Mouse (Mus musculus) limb, embryonic 12.5 days (tissue): Measurements from ENCODE around the gene Ugcg. TPM values are rescaled to one million over a fixed set of nuclear protein-coding genes. Genes with fewer than 3 reads are reported as not detected.
A peak's percentile ranks its signal among the peaks of the same experiment; 100 is the strongest.

Experiments
- ATAC-seq: fragments of 200-750 bp; cut with Nextera tagmentation; 2 replicates; pipeline ENCODE4 v1.8.0; 2017; ENCODE audit warnings: low read depth, moderate TSS enrichment; ENCODE audit not compliant: insufficient number of reproducible peaks, insufficient read depth, low FRiP score, low TSS enrichment
- H3K27ac ChIP-seq: fragments of 300-500 bp; sonication (generic); 2 replicates; pipeline ENCODE4 v1.5.1; 2016; ENCODE audit warnings: mild to moderate bottlenecking, moderate library complexity
- H3K27me3 ChIP-seq: fragments of 300-500 bp; sonication (generic); 2 replicates; pipeline ENCODE4 v1.6.1; 2016; ENCODE audit warnings: mild to moderate bottlenecking, moderate library complexity
- H3K36me3 ChIP-seq: fragments of 300-500 bp; sonication (generic); 2 replicates; pipeline ENCODE4 v1.6.1; 2016; ENCODE audit warnings: mild to moderate bottlenecking, moderate library complexity
- H3K4me1 ChIP-seq: fragments of 300-500 bp; sonication (generic); replicated peaks from 2 replicates; pipeline ENCODE4 v1.6.1; 2016
- H3K4me2 ChIP-seq: fragments of 300-500 bp; sonication (generic); 2 replicates; pipeline ENCODE4 v1.6.1; 2016; ENCODE audit warnings: mild to moderate bottlenecking, moderate library complexity
- H3K4me3 ChIP-seq: fragments of 300-500 bp; sonication (generic); replicated peaks from 2 replicates; pipeline ENCODE4 v1.5.1; 2016; ENCODE audit warnings: mild to moderate bottlenecking
- H3K9ac ChIP-seq: fragments of 300-500 bp; sonication (generic); replicated peaks from 2 replicates; pipeline ENCODE4 v1.6.1; 2016; ENCODE audit warnings: mild to moderate bottlenecking, moderate library complexity
- H3K9me3 ChIP-seq: fragments of 300-500 bp; sonication (generic); 2 replicates; pipeline ENCODE4 v1.6.1; 2016; ENCODE audit warnings: mild to moderate bottlenecking, moderate library complexity
- WGBS: fragments of 180-500 bp; shearing (Covaris S2); methylation state at CpG from one replicate; pipeline ENCODE4 v1.1.7; 2016; 5-methylcytosine and 5-hydroxymethylcytosine counted together
- polyA plus RNA-seq: library from polyadenylated mRNA; unstranded; fragments of >200 nt; fragmentation: Nextera tagmentation; extraction: Ambion mirVana; gene quantifications from 2 replicates; pipeline ENCODE4 v1.2.1, GENCODE M21; 2016

The Ugcg gene
- polyA plus RNA-seq, 1 experiment from 2014 or later = 15.1 TPM

- Histone ChIP-seq H3K9me3 (peaks cover 4% of the 10 kb centered on the region; the same call in 1 of the 2 replicates), H3K4me1 (no peaks in the 10 kb centered on the region), H3K27ac (no peak overlapping the region), H3K4me2 (no peak overlapping the region), H3K4me3 (no peak overlapping the region), H3K27me3 (no peaks in the 10 kb centered on the region), H3K9ac (no peak overlapping the region), H3K36me3 (peaks cover 6% of the 10 kb centered on the region)
- ATAC-seq = no peak
These were observed 39.9 kb downstream of the Ugcg start for GRCm38 (mm10) chr4:59228951-59229350.

- 77% methylated on average over 6 of the region's 6 CpGs for WGBS
- Histone ChIP-seq H3K9ac (no peak overlapping the region), H3K27ac (peak overlapping the region; percentile 62), H3K27me3 (no peaks in the 10 kb centered on the region), H3K4me1 (no peaks in the 10 kb centered on the region), H3K4me3 (no peak overlapping the region), H3K9me3 (no peaks in the 10 kb centered on the region), H3K4me2 (no peak overlapping the region), H3K36me3 (no peaks in the 10 kb centered on the region)
- no peak for ATAC-seq
These were observed 42.4 kb downstream of the Ugcg start for GRCm38 (mm10) chr4:59231266-59232055.

- Histone ChIP-seq H3K4me1 (no peaks in the 10 kb centered on the region; the same call in 1 of the 2 replicates), H3K9ac (no peak overlapping the region), H3K36me3 (no peaks in the 10 kb centered on the region), H3K9me3 (no peaks in the 10 kb centered on the region), H3K4me2 (no peak overlapping the region), H3K4me3 (no peak overlapping the region), H3K27ac (no peak overlapping the region), H3K27me3 (no peaks in the 10 kb centered on the region)
- no peak for ATAC-seq
- 90% methylated on average over 7 of the region's 10 CpGs for WGBS
These were observed 45.0 kb downstream of the Ugcg start for GRCm38 (mm10) chr4:59234014-59234413.

GRCm38 (mm10) chr4:59234451-59235216, 45.6 kb downstream of the Ugcg start:
- Histone ChIP-seq H3K4me2 (no peak overlapping the region), H3K27me3 (no peaks in the 10 kb centered on the region), H3K9me3 (no peaks in the 10 kb centered on the region), H3K9ac (no peak overlapping the region), H3K27ac (no peak overlapping the region), H3K4me3 (no peak overlapping the region), H3K4me1 (no peaks in the 10 kb centered on the region; the same call in 1 of the 2 replicates), H3K36me3 (no peaks in the 10 kb centered on the region)
- ATAC-seq = no peak
- WGBS = 89% methylated on average over 23 of the region's 23 CpGs

- Histone ChIP-seq H3K4me3 (no peak overlapping the region), H3K27me3 (no peaks in the 10 kb centered on the region), H3K4me2 (no peak overlapping the region), H3K4me1 (no peaks in the 10 kb centered on the region; the same call in 1 of the 2 replicates), H3K27ac (no peak overlapping the region), H3K9ac (no peak overlapping the region), H3K9me3 (no peaks in the 10 kb centered on the region), H3K36me3 (no peaks in the 10 kb centered on the region)
- ATAC-seq = no peak
- WGBS = 91% methylated on average over 3 of the region's 3 CpGs
These were observed 47.3 kb downstream of the Ugcg start for GRCm38 (mm10) chr4:59236362-59236761.

- Histone ChIP-seq H3K36me3 (no peaks in the 10 kb centered on the region), H3K4me3 (no peak overlapping the region), H3K27me3 (no peaks in the 10 kb centered on the region), H3K4me2 (no peak overlapping the region), H3K4me1 (no peaks in the 10 kb centered on the region; the same call in 1 of the 2 replicates), H3K9ac (no peak overlapping the region), H3K27ac (no peak overlapping the region), H3K9me3 (no peaks in the 10 kb centered on the region)
- 76% methylated on average over 9 of the region's 9 CpGs for WGBS
- no peak for ATAC-seq
These were observed 49.7 kb downstream of the Ugcg start for GRCm38 (mm10) chr4:59238641-59239311.

GRCm38 (mm10) chr4:59239312-59239728, 50.3 kb downstream of the Ugcg start:
- Histone ChIP-seq H3K4me2 (no peak overlapping the region), H3K9ac (no peak overlapping the region), H3K4me1 (no peaks in the 10 kb centered on the region; the same call in 1 of the 2 replicates), H3K27me3 (no peaks in the 10 kb centered on the region), H3K4me3 (no peak overlapping the region), H3K27ac (no peak overlapping the region), H3K9me3 (no peaks in the 10 kb centered on the region), H3K36me3 (no peaks in the 10 kb centered on the region)
- 39% methylated on average over 9 of the region's 9 CpGs for WGBS
- ATAC-seq = no peak

- H3K9ac ChIP-seq = no peak overlapping the region
- no peak overlapping the region for H3K4me2 ChIP-seq
- WGBS = 96% methylated on average over 9 of the region's 9 CpGs
- no peaks in the 10 kb centered on the region for H3K9me3 ChIP-seq
- no peaks in the 10 kb centered on the region for H3K36me3 ChIP-seq
- no peaks in the 10 kb centered on the region; the same call in 1 of the 2 replicates for H3K4me1 ChIP-seq
- H3K27me3 ChIP-seq = no peaks in the 10 kb centered on the region
- no peak for ATAC-seq
- H3K4me3 ChIP-seq = no peak overlapping the region
- H3K27ac ChIP-seq = no peak overlapping the region
These were observed 51.1 kb downstream of the Ugcg start for GRCm38 (mm10) chr4:59240160-59240559.

GRCm38 (mm10) chr4:59241096-59241495, 52.0 kb downstream of the Ugcg start:
- H3K4me2 ChIP-seq = no peak overlapping the region
- WGBS = 96% methylated on average over 4 of the region's 4 CpGs
- H3K36me3 ChIP-seq = no peaks in the 10 kb centered on the region
- H3K4me1 ChIP-seq = no peaks in the 10 kb centered on the region; the same call in 1 of the 2 replicates
- no peak overlapping the region for H3K9ac ChIP-seq
- no peak for ATAC-seq
- H3K27ac ChIP-seq = no peak overlapping the region
- H3K4me3 ChIP-seq = no peak overlapping the region
- no peaks in the 10 kb centered on the region for H3K27me3 ChIP-seq
- H3K9me3 ChIP-seq = no peaks in the 10 kb centered on the region

- Histone ChIP-seq H3K9me3 (no peaks in the 10 kb centered on the region), H3K27me3 (no peaks in the 10 kb centered on the region), H3K4me1 (no peaks in the 10 kb centered on the region; the same call in 1 of the 2 replicates), H3K9ac (no peak overlapping the region), H3K4me3 (no peak overlapping the region), H3K36me3 (no peaks in the 10 kb centered on the region), H3K27ac (no peak overlapping the region), H3K4me2 (no peak overlapping the region)
- 95% methylated on average over 3 of the region's 3 CpGs for WGBS
- no peak for ATAC-seq
These were observed 53.2 kb downstream of the Ugcg start for GRCm38 (mm10) chr4:59242221-59242620.
